Mouse (Mus musculus): Measurements from ENCODE around the gene Sprr2d.

Gene Sprr2d

GRCm38 (mm10) chr3:92338840-92339239, at the start of gene Sprr2d:
Gene Sprr2d (plus strand): TSS chr3:92339140.
- no peak for DNase-seq

- DNase-seq, result no peak
Measured at GRCm38 (mm10) chr3:92307406-92307805, 31.5 kb upstream of the Sprr2d start.

- no peak for DNase-seq
Measured at GRCm38 (mm10) chr3:92316320-92316719, 22.6 kb upstream of the Sprr2d start, which contains the start of gene Sprr2b. Gene Sprr2b (plus strand): TSS chr3:92316620.

GRCm38 (mm10) chr3:92317384-92317783, 21.6 kb upstream of the Sprr2d start:
- no peak for DNase-seq

GRCm38 (mm10) chr3:92336278-92336677, 2.7 kb upstream of the Sprr2d start:
- no peak for DNase-seq

- no peak for DNase-seq
Measured at GRCm38 (mm10) chr3:92351843-92352242, 12.9 kb downstream of the Sprr2d start, which contains the start of gene Sprr2e. Gene Sprr2e (plus strand): TSS chr3:92352143.

- DNase-seq, result no peak
Measured at GRCm38 (mm10) chr3:92361619-92362018, 22.7 kb downstream of the Sprr2d start.

GRCm38 (mm10) chr3:92364887-92365286, 25.9 kb downstream of the Sprr2d start, which contains the start of gene Sprr2f:
Gene Sprr2f (plus strand): TSS chr3:92365187.
- no peak for DNase-seq

GRCm38 (mm10) chr3:92373613-92374012, 34.7 kb downstream of the Sprr2d start:
- no peak for DNase-seq

- no peak for DNase-seq
Measured at GRCm38 (mm10) chr3:92385385-92385784, 46.4 kb downstream of the Sprr2d start, which contains the start of gene Sprr2h. Gene Sprr2h (plus strand): TSS chr3:92385685.
